Mouse (Mus musculus) midbrain, postnatal 0 days (tissue): ENCODE measurements at regions not wholly inside any gene's neighbourhood (a gene's known extent, or its start where the extent isn't known, plus 50 kb on each side); places are given as distances from the start of the nearest gene placed in this dataset.
"Not testable (repeated sequence)": the region's sequence is repeated elsewhere in the genome, so short reads cannot be mapped to it uniquely, and the experiment has no call there.

Experiments used
- ATAC-seq: fragments of 200-750 bp; cut with Nextera tagmentation; 2 replicates; pipeline ENCODE4 v1.8.0; 2017; ENCODE audit warnings: moderate number of reproducible peaks, mild to moderate bottlenecking, moderate TSS enrichment, moderate library complexity; ENCODE audit not compliant: low FRiP score
- DNase-seq: peaks from one replicate; pipeline ENCODE4 v3.0.0-alpha.2; 2015; ENCODE audit warnings: low spot score
- H3K27ac ChIP-seq: fragments of 300-500 bp; sonication (generic); 2 replicates; pipeline ENCODE4 v1.5.1; 2014; ENCODE audit warnings: low read depth, mild to moderate bottlenecking, low read length, mixed read lengths
- H3K27me3 ChIP-seq: fragments of 300-500 bp; sonication (generic); 2 replicates; pipeline ENCODE4 v1.6.1; 2014; ENCODE audit warnings: low read length, control low read depth, mixed read lengths; ENCODE audit not compliant: insufficient read depth
- H3K36me3 ChIP-seq: fragments of 300-500 bp; sonication (generic); 2 replicates; pipeline ENCODE4 v1.6.1; 2014; ENCODE audit warnings: low read length, control low read depth, mixed read lengths; ENCODE audit not compliant: insufficient read depth
- H3K4me1 ChIP-seq: fragments of 300-500 bp; sonication (generic); 2 replicates; pipeline ENCODE4 v1.6.1; 2014; ENCODE audit warnings: mild to moderate bottlenecking, control low read depth, antibody characterized with exemption, low read length, mixed read lengths; ENCODE audit not compliant: insufficient read depth
- H3K4me2 ChIP-seq: fragments of 300-500 bp; sonication (generic); 2 replicates; pipeline ENCODE4 v1.6.1; 2014; ENCODE audit warnings: low read depth, mild to moderate bottlenecking, low read length, mixed read lengths; ENCODE audit not compliant: poor library complexity, severe bottlenecking
- H3K4me3 ChIP-seq: fragments of 300-500 bp; sonication (generic); 2 replicates; pipeline ENCODE4 v1.5.1; 2014; ENCODE audit warnings: low read depth, mild to moderate bottlenecking, low read length, moderate library complexity
- H3K9ac ChIP-seq: fragments of 300-500 bp; sonication (generic); replicated peaks from 2 replicates; pipeline ENCODE4 v1.6.1; 2014; ENCODE audit warnings: mild to moderate bottlenecking, low read length, moderate library complexity, mixed read lengths; ENCODE audit not compliant: poor library complexity, severe bottlenecking
- H3K9me3 ChIP-seq: fragments of 300-500 bp; sonication (generic); 2 replicates; pipeline ENCODE4 v1.6.1; 2016; ENCODE audit warnings: low read length, control low read depth
- CTCF ChIP-seq: IDR thresholded peaks from 2 replicates; pipeline ENCODE4 v1.5.1; 2016; ENCODE audit warnings: antibody characterized with exemption, mild to moderate bottlenecking
- WGBS: fragments of 180-500 bp; shearing (Covaris S2); extraction: QIAGEN DNeasy Blood & Tissue Kit; methylation state at CpG from one replicate; pipeline ENCODE4 v1.1.7; 2014; 5-methylcytosine and 5-hydroxymethylcytosine counted together

DNA sequence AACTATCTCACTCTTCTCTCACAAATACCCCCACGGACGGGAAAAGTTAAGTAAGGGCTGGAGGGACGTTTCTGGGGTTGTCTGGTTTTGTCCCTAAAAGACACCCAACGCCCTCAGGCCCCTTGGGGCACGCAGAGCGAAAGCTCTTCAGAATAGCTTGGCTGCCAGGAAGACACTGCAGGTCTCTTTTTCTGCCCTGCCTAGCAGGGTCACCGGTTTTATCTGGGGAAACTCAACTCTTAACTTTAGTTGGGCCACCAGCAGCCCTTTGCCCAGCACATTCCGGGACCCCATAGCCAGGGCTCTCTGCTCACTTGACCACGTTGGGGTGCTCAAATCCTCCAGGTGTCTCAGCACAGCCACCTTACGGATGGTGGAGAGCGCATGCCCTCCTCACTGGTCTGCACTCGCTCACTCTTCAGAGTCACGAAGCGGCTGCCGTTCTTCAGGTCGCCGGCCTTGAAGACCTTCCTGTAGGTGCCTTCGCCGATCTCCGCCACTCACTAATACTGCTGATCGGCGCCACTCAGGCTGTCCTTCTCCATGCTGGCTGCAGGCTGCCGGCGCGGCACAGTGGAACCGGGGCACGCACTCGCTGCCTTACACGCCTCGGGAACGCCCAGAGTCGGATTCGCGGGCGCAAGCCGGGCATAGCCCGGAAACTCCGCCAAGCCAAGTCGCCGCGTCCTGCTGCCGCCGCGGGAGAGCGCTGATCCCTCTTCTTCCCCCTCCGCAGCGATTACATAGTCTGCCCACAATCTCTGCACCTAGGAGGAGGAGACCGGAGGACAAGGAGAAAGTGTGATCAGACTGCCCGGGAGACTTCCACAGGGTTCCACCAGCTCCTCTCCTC lies 83.0 kb downstream of the Ulbp1 start:
- no peaks in the 10 kb centered on the region for H3K36me3 ChIP-seq
- peaks cover 19% of the 10 kb centered on the region for H3K27me3 ChIP-seq
- peak overlapping the region; percentile 53 for H3K4me3 ChIP-seq
- H3K9ac ChIP-seq: peak overlapping the region; percentile 44
- H3K9me3 ChIP-seq: no peaks in the 10 kb centered on the region
- H3K4me2 ChIP-seq: peak overlapping the region; percentile 99
- ATAC-seq (peak; percentile 68), DNase-seq (peak; percentile 2)
- WGBS: 9% methylated on average over 47 of the region's 49 CpGs
- no peak overlapping the region for H3K27ac ChIP-seq
- TF ChIP-seq CTCF: no peak
- no peaks in the 10 kb centered on the region for H3K4me1 ChIP-seq

DNA sequence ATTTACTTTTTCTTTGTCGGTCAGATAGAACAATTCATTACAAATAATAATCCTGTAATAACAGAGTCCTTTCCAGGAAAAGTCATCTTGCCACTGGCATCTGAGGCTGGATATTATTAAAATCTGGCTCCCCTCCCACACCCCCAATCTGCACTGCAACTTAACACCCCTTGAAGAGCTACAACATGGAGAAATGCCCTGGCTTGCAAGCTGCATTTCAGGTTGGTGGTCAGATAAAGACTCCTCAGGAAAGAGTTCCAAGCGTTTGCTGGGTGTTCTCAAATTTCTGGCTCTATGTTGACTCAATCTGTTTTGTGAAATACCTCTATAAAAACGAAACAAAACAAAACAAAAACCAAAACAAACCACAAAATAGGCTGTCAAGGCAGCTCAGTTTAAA lies 114.6 kb downstream of the Ulbp1 start:
- H3K27me3 ChIP-seq, H3K9ac ChIP-seq, H3K4me3 ChIP-seq, H3K9me3 ChIP-seq, H3K36me3 ChIP-seq, ATAC-seq, H3K27ac ChIP-seq, H3K4me2 ChIP-seq, H3K4me1 ChIP-seq, DNase-seq: not testable (repeated sequence)
- WGBS: 63% methylated on average over 3 of the region's 3 CpGs

DNA sequence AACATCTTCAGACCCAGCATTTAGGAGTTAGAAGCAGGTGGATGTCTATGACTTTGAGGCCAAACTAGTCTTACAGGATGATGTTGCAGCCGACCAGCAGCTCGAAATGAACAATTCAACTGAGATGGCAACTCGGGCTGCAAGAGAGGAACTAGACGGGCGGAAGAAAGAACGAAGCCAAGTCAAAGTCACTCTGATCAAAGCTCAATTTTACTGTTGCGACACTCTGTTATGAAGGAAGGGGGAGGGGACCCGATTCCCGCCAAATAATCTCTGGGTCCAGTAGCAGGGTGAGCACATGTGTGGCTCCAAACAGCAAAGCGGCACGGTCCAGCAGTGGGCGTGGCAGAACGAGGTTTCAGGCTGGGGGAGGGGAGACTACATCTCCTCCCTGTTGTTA lies 129.1 kb downstream of the Ulbp1 start:
- H3K9ac ChIP-seq, H3K36me3 ChIP-seq, H3K27me3 ChIP-seq, DNase-seq, H3K4me3 ChIP-seq, H3K27ac ChIP-seq, H3K4me1 ChIP-seq, ATAC-seq, H3K9me3 ChIP-seq, H3K4me2 ChIP-seq: not testable (repeated sequence)
- WGBS: 92% methylated on average over 13 of the region's 13 CpGs

DNA sequence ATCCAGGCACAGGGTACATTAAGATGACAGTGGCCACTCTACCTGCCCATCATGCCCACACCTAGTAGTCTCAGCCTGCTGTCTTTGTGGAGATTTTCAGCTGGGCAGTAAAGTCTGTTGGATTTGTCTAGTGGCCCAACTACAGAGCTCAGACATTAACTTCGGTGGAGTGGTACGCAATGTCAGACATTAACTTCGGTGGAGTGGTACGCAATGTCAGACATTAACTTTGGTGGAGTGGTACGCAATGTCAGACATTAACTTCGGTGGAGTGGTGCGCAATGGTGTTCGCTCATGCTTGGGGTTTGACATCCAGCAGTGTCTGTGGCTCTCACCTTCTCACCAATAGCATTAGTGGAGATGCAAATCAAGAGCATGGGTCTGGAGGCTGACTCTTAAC lies 129.7 kb downstream of the Ulbp1 start:
- not testable (repeated sequence) for ATAC-seq, H3K27ac ChIP-seq, H3K9ac ChIP-seq, H3K4me1 ChIP-seq, DNase-seq, H3K27me3 ChIP-seq, H3K9me3 ChIP-seq, H3K4me3 ChIP-seq, H3K4me2 ChIP-seq, H3K36me3 ChIP-seq
- WGBS: 99% methylated on average over 8 of the region's 8 CpGs

GRCm38 (mm10) chr10:7333077-7333747 lies 121.2 kb upstream of the Cnksr3 start:
- DNase-seq (peak; percentile 94), ATAC-seq (peak; percentile 92)
- 41% methylated on average over 11 of the region's 11 CpGs for whole genome bisulfite sequencing
- peak; percentile 99 for TF ChIP-seq CTCF
- H3K27ac ChIP-seq: no peak overlapping the region
- H3K9me3 ChIP-seq: no peaks in the 10 kb centered on the region
- no peak overlapping the region for H3K4me3 ChIP-seq
- peak overlapping the region; percentile 23 for H3K4me2 ChIP-seq
- no peaks in the 10 kb centered on the region for H3K27me3 ChIP-seq
- H3K36me3 ChIP-seq: no peaks in the 10 kb centered on the region
- no peaks in the 10 kb centered on the region for H3K4me1 ChIP-seq
- no peak overlapping the region for H3K9ac ChIP-seq

DNA sequence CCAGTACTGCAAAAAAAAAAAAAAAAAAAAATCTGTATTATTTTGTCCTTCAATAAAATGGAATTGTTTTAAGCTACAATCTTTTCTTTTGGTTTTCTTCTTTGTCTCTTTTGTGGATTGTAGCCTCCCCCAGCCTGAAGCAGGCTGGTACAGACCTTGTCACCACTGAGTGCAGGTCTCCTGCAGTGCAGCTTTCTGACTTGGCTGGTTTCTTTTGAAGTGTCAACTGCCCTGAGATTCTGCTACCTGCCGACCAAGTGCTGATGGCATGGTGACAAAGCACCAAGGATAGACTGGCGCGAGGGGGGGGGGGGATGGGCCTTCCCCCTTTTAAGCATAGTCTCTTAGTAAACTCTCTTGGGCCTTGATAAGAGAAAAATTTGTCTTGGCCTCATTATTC lies 116.2 kb upstream of the Cnksr3 start:
- no peak for TF ChIP-seq CTCF
- no peak overlapping the region for H3K4me3 ChIP-seq
- no peaks in the 10 kb centered on the region for H3K9me3 ChIP-seq
- ATAC-seq (no peak), DNase-seq (no peak)
- no peaks in the 10 kb centered on the region for H3K36me3 ChIP-seq
- H3K4me1 ChIP-seq: no peaks in the 10 kb centered on the region
- H3K27me3 ChIP-seq: no peaks in the 10 kb centered on the region
- H3K9ac ChIP-seq: no peak overlapping the region
- H3K27ac ChIP-seq: no peak overlapping the region
- 35% methylated on average over 3 of the region's 3 CpGs for WGBS
- H3K4me2 ChIP-seq: no peak overlapping the region

DNA sequence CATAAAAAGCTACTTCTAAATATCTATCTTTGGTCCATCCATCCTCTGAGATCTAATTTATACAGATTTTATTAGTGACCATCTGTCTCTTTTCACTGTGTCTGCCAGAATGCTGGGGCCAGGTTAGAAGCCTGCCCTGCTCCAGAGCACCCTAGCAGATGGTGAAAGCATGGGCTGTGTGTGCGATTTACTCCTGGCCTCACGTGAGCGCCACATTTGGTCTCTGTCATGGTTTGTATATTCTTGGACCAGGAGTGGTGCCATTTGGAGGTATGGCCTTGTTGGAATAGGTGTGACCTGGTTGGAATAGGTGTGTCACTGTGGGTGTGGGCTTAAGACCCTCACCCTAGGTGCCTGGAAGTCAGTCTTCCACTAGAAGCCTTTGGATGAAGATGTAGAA lies 115.0 kb upstream of the Cnksr3 start:
- ATAC-seq, H3K4me2 ChIP-seq, DNase-seq, H3K9ac ChIP-seq, H3K27ac ChIP-seq, H3K36me3 ChIP-seq, H3K9me3 ChIP-seq, H3K4me3 ChIP-seq, H3K27me3 ChIP-seq, H3K4me1 ChIP-seq: not testable (repeated sequence)
- WGBS: 96% methylated on average over 3 of the region's 3 CpGs
